Mouse (Mus musculus) c-Kit-positive CD71-positive TER-119-positive erythroid progenitor cells, embryonic 14.5 days (primary cell): Measurements from ENCODE around the gene Gm39566.
A peak's percentile ranks its signal among the peaks of the same experiment; 100 is the strongest.
"Not testable (repeated sequence)": the region's sequence is repeated elsewhere in the genome, so short reads cannot be mapped to it uniquely, and the experiment has no call there.

Experiments
- DNase-seq: peaks from one replicate; pipeline ENCODE4 v3.0.0-alpha.2; 2013; ENCODE audit warnings: low spot score

Gene Gm39566

DNA sequence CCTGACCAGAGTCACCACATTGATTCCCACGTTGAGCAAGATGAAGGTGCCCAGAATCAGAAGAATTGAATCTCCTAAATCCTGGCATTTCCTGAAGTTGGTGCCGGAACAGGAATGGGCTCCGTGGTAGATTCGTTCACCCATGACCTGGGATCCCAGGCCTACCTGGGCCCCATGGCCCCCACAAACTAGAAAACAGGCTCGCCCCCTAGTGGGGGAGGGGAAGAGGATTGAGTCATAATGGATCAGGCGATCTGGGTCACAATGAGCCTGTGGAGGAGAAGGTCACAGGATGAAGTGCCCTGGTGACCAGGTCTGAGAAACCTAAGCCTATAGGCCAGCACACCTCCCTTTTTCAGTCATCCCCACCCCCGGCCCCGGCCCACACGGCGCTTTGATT is at the start of gene Gm39566:
TSS of gene Gm39566 (minus strand) at position 144 of the 400 bp plus-strand sequence.
- DNase-seq, result no peak

GRCm38 (mm10) chr11:69864138-69864860 is 49.2 kb upstream of the Gm39566 start:
- no peak for DNase-seq

DNA sequence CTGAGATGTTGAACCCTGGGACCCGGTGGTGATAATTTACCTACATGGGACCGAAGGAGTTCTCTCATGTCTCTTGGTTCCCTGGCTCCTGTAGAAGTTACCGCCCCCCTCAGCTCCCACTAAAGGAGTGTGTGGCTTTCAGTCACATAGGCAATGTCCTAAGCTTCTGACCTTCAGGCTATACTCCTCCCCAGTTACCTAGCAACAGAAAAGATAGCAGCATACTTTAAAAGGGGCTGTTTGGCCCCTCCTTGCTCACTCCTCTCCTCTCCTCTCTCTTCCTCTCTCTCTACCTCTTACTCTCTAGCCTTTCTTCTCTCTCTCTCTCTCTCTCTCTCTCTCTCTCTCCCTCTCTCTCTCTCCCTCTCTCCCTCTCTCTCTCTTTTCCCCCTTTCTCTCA is 48.6 kb upstream of the Gm39566 start:
- DNase-seq, result not testable (repeated sequence)

GRCm38 (mm10) chr11:69858113-69858998 is 43.3 kb upstream of the Gm39566 start, which contains the start of gene Tnk1:
Gene Tnk1, minus strand, starts transcription at chr11:69858730.
- no peak for DNase-seq

DNA sequence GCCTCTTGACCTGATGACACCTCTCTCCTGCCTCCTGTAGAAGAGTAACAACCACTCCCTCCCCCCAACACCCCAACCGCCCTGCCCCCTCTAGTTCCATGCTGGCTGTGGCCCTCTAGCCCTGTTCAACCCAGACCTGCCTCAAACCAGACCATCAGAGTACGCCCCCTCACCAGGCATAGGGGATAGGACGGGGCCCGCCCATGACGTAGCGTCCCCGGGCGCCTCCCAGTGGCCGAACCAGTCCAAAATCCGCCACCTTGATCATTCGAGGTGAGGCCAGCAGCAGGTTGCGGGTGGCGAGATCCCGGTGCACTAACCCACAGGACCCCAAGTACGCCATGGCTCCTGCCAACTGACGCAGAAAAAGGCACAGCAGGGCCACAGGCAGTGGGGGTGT is 40.2 kb upstream of the Gm39566 start:
- DNase-seq, result no peak

DNA sequence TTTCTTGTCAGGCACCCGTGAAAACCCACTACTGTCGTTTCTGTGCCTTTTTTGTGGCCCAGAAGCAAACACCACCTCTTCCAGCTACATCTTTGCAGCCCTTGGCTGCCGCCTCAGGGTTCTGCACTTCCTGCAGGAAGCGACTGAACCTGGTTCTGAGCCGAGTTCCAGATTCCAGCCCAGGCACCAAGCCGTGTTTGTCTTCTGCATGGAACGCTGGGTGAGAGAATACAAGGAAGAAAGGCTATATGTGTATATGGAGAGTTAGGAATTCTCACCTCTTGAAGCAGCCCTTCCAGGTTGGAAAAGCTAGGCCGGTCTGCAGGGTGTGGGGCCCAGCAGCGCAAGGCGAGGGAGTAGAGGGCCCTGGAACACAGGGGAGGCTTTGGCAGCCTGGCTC is 39.6 kb upstream of the Gm39566 start:
- DNase-seq, result no peak

- DNase-seq, result peak; percentile 98
Measured at GRCm38 (mm10) chr11:69853994-69854393, 38.9 kb upstream of the Gm39566 start.

- DNase-seq, result no peak
Measured at GRCm38 (mm10) chr11:69850754-69851153, 35.7 kb upstream of the Gm39566 start.

DNA sequence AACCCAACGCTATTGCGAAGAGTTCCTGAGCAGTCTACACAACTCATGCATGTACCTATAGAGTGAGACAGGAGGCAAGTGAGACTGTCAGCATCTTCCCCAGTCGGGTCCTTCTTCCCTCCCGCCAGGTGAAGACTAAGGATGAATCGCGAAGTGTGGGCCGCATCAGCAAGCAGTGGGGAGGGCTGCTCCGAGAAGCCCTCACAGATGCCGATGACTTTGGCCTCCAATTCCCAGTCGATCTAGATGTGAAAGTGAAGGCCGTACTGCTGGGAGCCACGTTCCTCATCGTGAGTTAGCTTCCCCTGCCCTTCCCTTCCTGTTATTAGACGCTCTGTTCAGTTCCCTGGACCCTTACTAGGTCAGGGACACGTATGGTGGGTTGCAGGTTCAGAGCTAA is 34.8 kb upstream of the Gm39566 start:
- DNase-seq, result no peak

DNA sequence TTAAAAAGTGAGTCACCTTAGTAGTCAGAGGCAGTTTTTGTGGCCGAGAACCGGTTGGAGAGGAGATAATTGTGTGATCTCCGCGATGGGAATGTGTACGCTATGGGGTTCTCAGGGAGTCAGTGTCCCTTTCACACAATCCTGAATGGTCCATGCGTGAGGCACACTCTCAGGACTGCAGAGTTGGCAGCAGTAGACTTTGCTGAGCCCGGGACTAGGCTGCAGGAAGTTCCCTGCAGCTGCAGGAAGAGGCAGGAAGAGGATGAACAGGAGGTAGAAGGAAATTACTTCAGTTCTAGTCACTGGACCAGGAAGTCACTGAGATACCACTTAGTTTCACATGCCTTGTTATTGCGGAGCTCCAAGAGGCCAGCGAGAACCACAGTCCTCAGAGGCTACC is 34.0 kb upstream of the Gm39566 start:
- no peak for DNase-seq

GRCm38 (mm10) chr11:69848021-69848420 is 32.9 kb upstream of the Gm39566 start:
- no peak for DNase-seq

GRCm38 (mm10) chr11:69846738-69847688 is 31.9 kb upstream of the Gm39566 start:
- peak; percentile 53 for DNase-seq

GRCm38 (mm10) chr11:69846198-69846680 is 31.1 kb upstream of the Gm39566 start, which contains the start of gene Plscr3:
Gene Plscr3, plus strand, starts transcription at chr11:69846376.
- peak; percentile 86 for DNase-seq

DNA sequence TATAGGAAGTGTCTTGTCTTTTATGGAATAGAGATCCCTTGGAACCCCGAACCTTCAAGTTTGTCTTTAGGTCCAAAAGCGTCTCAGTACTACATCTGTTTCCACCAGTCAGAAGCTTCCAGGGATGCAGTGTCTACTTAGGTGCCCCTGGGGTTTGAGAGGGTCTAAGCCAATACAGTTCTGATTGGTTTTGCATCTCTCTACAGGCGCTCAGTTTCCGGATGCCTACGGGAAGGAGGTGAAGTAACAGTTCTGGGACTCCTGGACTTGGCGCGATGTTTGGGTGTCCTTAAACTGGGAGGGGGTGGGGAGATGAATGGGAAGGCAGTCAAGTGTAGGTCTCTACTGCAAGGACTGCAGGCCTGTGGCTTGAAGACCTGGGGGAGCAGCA is 23.6 kb upstream of the Gm39566 start:
- DNase-seq, result peak; percentile 38

DNA sequence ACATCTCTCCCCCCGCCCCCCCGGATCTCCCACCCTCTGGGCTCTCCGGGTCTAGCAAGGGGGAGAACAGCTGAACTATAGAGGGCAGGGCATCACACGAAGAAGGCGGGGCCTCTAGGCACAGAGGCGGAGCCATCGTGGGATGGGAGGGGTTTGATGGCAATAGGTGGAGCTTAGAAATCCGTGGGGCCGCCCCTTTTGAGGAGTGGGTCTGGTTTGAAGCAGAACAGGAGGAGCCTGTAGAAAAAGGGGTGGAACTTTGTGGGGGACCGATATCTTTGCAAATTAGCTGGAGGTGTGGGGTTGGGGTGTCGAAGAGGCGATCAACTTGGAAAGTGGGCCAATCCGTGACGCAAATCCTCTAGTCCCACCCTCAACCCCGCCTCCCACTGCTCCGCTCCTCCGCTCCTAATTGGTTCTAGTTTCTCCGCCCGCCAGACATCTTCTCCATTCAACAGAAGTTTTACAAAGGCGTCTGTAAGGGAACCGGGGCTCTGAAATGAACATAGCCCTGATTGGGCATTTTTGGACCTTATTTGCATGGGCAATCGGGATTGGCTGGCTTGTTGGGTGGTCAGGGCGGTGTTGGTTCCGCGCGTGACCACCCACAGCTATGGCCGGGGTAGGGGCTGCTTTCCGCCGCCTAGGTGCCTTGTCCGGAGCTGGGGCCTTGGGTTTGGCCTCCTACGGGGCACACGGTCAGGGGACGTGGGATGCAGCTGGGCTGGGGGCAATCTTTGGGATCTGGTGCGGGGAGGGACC is 23.0 kb upstream of the Gm39566 start, which contains the start of gene Tmem256:
TSS of gene Tmem256 (plus strand) at position 563 of the 762 bp plus-strand sequence.
- DNase-seq, result peak; percentile 97

GRCm38 (mm10) chr11:69837604-69837951 is 22.5 kb upstream of the Gm39566 start, which contains the start of gene Nlgn2:
Gene Nlgn2, minus strand, starts transcription at chr11:69837784.
- no peak for DNase-seq

GRCm38 (mm10) chr11:69836703-69837576 is 21.8 kb upstream of the Gm39566 start:
- DNase-seq, result no peak

GRCm38 (mm10) chr11:69835966-69836335 is 20.9 kb upstream of the Gm39566 start:
- no peak for DNase-seq

GRCm38 (mm10) chr11:69835326-69835965 is 20.3 kb upstream of the Gm39566 start:
- DNase-seq, result no peak
